Mouse (Mus musculus): ENCODE results near the gene Usp49. TPM values are rescaled to one million over a fixed set of nuclear protein-coding genes. Genes with fewer than 3 reads are reported as not detected.

Gene Usp49
- polyA plus RNA-seq, 1 experiment from 2014 or later = 5.6 TPM

DNA sequence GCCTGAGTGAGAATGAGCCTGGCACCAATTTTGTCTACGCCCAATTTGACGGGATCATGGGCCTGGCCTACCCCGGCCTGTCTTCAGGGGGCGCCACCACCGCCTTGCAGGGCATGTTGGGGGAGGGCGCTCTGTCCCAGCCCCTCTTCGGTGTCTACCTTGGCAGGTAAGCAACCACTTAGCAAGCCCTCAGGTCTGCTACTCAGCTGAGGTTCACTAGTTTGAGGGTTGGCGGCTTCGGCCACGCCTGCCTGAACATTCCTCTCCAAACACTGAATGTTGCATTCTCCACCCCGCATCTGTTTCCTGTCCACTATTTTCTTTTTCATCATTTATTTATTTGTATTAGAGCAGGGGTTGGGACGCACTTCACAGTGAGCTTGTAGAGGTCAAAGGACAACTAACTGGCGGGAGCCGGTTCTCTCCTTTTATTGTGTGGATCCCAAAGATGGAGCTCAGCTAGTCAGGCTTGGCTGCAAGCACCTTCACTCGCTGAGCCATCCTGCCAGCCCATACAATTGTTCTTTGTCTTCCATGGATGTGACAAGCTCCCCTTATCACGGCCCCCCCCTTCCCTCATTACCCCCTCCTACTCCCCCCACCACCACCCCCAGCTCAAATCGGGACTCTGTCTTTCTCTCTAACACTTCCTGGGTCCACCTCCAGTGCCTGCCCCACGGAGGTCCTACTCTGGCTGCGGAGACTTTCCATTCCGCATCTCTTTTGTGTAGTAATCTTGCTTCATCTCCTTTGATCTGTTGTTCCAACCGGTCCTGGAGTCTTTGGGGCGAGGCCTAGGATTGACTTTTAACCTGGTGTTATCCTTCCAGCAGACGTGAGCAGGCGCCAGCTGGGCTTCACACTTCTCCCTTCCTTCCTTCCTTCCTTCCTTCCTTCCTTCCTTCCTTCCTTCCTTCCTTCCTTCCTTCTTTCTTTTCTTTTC, 100.4 kb downstream of the Usp49 start:
- Histone ChIP-seq H3K36me3 (no peaks in the 10 kb centered on the region), H3K4me1 (no peaks in the 10 kb centered on the region), H3K4me2 (replicated peaks) (no peak overlapping the region), H3K4me3 (no peak overlapping the region), H3K27me3 (no peaks in the 10 kb centered on the region), H3K9ac (no peak overlapping the region), H3K27ac (no peak overlapping the region), H3K9me3 (no peaks in the 10 kb centered on the region)
- ATAC-seq (ENCODE audit: low FRiP score, low read depth) = no peak
- 60% methylated on average over 24 of the region's 24 CpGs for WGBS

DNA sequence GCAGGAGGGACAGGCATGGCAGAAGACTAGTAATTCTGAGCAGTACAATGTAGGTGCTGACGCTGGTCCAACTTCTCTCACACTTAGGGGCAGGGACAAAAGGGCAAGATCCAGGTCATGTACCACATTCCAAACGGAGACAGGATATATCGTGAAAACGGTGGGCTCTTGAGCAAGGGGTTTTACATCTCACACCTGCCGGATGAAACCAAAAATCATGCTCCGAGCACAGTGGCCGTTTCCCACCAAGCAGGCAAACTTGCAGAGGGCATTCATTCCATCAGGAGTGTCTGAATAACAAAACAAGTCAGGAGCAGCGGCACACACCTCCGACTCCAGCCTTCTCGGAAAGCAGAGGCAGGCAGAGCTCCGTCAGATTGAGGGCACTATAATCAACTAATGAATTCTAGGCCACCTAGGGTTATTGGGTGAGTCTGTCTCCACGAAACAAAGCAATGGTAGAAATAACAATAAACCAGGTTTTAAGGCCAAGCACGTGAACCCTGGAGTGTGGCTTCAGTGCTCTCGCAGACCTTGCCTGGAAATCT, 105.1 kb downstream of the Usp49 start:
- Histone ChIP-seq H3K27ac (no peak overlapping the region), H3K4me1 (peaks cover 21% of the 10 kb centered on the region), H3K4me3 (no peak overlapping the region), H3K9me3 (no peaks in the 10 kb centered on the region), H3K36me3 (no peaks in the 10 kb centered on the region), H3K4me2 (replicated peaks) (no peak overlapping the region), H3K9ac (no peak overlapping the region), H3K27me3 (no peaks in the 10 kb centered on the region)
- no peak for ATAC-seq (ENCODE audit: low FRiP score, low read depth)
- 71% methylated on average over 14 of the region's 14 CpGs for WGBS

Other genes with a start within 250 kb of the Usp49 start
- 0.49 and 0.62 TPM in 2 replicates for gene Guca1b, start 245.3 kb upstream of the Usp49 start, polyA plus RNA-seq (2015; fragmentation: Nextera tagmentation; extraction: Ambion mirVana)
- 1.8 and 2.7 TPM in 2 replicates for gene Guca1a, start 230.1 kb upstream of the Usp49 start, polyA plus RNA-seq (2015; fragmentation: Nextera tagmentation; extraction: Ambion mirVana)
- gene AI661453, start 194.1 kb upstream of the Usp49 start, polyA plus RNA-seq (2015; fragmentation: Nextera tagmentation; extraction: Ambion mirVana) = 0.66 and 0.99 TPM in 2 replicates
- 0.24 TPM in 1 of 2 replicates, not detected in the other for gene 1700001C19Rik, start 193.3 kb upstream of the Usp49 start, polyA plus RNA-seq (2015; fragmentation: Nextera tagmentation; extraction: Ambion mirVana)
- gene Taf8, start 128.4 kb upstream of the Usp49 start, polyA plus RNA-seq (2015; fragmentation: Nextera tagmentation; extraction: Ambion mirVana) = 34.6 and 34.9 TPM in 2 replicates
- 392 and 402 TPM in 2 replicates for gene Ccnd3, start 125.6 kb upstream of the Usp49 start, polyA plus RNA-seq (2015; fragmentation: Nextera tagmentation; extraction: Ambion mirVana)
- gene Bysl, start 19.2 kb upstream of the Usp49 start, polyA plus RNA-seq (2015; fragmentation: Nextera tagmentation; extraction: Ambion mirVana) = 26.6 and 28.6 TPM in 2 replicates
- 50.6 and 52.2 TPM in 2 replicates for gene Med20, start 19.1 kb upstream of the Usp49 start, polyA plus RNA-seq (2015; fragmentation: Nextera tagmentation; extraction: Ambion mirVana)
- gene Gm20517, start 19.1 kb upstream of the Usp49 start, polyA plus RNA-seq (2015; fragmentation: Nextera tagmentation; extraction: Ambion mirVana) = 1.8 and 2.2 TPM in 2 replicates
- 363 and 394 TPM in 2 replicates for gene Tomm6, start 57.7 kb downstream of the Usp49 start, polyA plus RNA-seq (2015; fragmentation: Nextera tagmentation; extraction: Ambion mirVana)
- gene Frs3, start 58.3 kb downstream of the Usp49 start, polyA plus RNA-seq (2015; fragmentation: Nextera tagmentation; extraction: Ambion mirVana) = 6.3 TPM in 2 replicates
- 0.37 and 0.52 TPM in 2 replicates for gene Gm21981, start 63.8 kb downstream of the Usp49 start, polyA plus RNA-seq (2015; fragmentation: Nextera tagmentation; extraction: Ambion mirVana)
- 0.42 and 0.91 TPM in 2 replicates for gene Prickle4, start 64.0 kb downstream of the Usp49 start, polyA plus RNA-seq (2015; fragmentation: Nextera tagmentation; extraction: Ambion mirVana)
- gene Pgc, start 96.2 kb downstream of the Usp49 start, polyA plus RNA-seq (2015; fragmentation: Nextera tagmentation; extraction: Ambion mirVana) = 0.14 and 0.43 TPM in 2 replicates
- 8.8 and 9.1 TPM in 2 replicates for gene Tfeb, start 106.3 kb downstream of the Usp49 start, polyA plus RNA-seq (2015; fragmentation: Nextera tagmentation; extraction: Ambion mirVana)
- 30.9 and 33.9 TPM in 2 replicates for gene Mdfi, start 204.0 kb downstream of the Usp49 start, polyA plus RNA-seq (2015; fragmentation: Nextera tagmentation; extraction: Ambion mirVana)